Mouse (Mus musculus): ENCODE measurements around the gene Gan.
A peak's percentile ranks its signal among the peaks of the same experiment; 100 is the strongest.

The Gan gene

GRCm38 (mm10) chr8:117159031-117159430 is 1.1 kb downstream of the Gan start:
- DNase-seq: no peak

GRCm38 (mm10) chr8:117164912-117165311 is 7.0 kb downstream of the Gan start:
- no peak for DNase-seq

- no peak for DNase-seq
Measured at GRCm38 (mm10) chr8:117165542-117165941, 7.6 kb downstream of the Gan start.

- no peak for DNase-seq
Measured at GRCm38 (mm10) chr8:117166515-117166914, 8.6 kb downstream of the Gan start.

GRCm38 (mm10) chr8:117167243-117167883 is 9.4 kb downstream of the Gan start:
- no peak for DNase-seq

- no peak for DNase-seq
Measured at GRCm38 (mm10) chr8:117168378-117168777, 10.4 kb downstream of the Gan start.

- no peak for DNase-seq
Measured at GRCm38 (mm10) chr8:117171826-117172225, 13.9 kb downstream of the Gan start.

GRCm38 (mm10) chr8:117172904-117173303 is 15.0 kb downstream of the Gan start:
- peak; percentile 17 for DNase-seq

GRCm38 (mm10) chr8:117173690-117174089 is 15.8 kb downstream of the Gan start:
- DNase-seq: no peak

GRCm38 (mm10) chr8:117174536-117174935 is 16.6 kb downstream of the Gan start:
- no peak for DNase-seq

GRCm38 (mm10) chr8:117176308-117176707 is 18.4 kb downstream of the Gan start:
- DNase-seq: no peak

- no peak for DNase-seq
Measured at GRCm38 (mm10) chr8:117177236-117177635, 19.3 kb downstream of the Gan start.

GRCm38 (mm10) chr8:117178039-117178438 is 20.1 kb downstream of the Gan start:
- no peak for DNase-seq

- no peak for DNase-seq
Measured at GRCm38 (mm10) chr8:117178676-117179075, 20.7 kb downstream of the Gan start.

- DNase-seq: no peak
Measured at GRCm38 (mm10) chr8:117182746-117183145, 24.8 kb downstream of the Gan start.

- no peak for DNase-seq
Measured at GRCm38 (mm10) chr8:117183664-117184377, 25.9 kb downstream of the Gan start.

GRCm38 (mm10) chr8:117194355-117194754 is 36.4 kb downstream of the Gan start:
- DNase-seq: no peak

- DNase-seq: no peak
Measured at GRCm38 (mm10) chr8:117196593-117196992, 38.7 kb downstream of the Gan start.

GRCm38 (mm10) chr8:117197551-117197950 is 39.6 kb downstream of the Gan start:
- DNase-seq: no peak

GRCm38 (mm10) chr8:117198141-117198935 is 40.4 kb downstream of the Gan start:
- peak; percentile 43 for DNase-seq

GRCm38 (mm10) chr8:117199658-117200057 is 41.7 kb downstream of the Gan start:
- no peak for DNase-seq

- DNase-seq: no peak
Measured at GRCm38 (mm10) chr8:117200346-117200745, 42.4 kb downstream of the Gan start.

GRCm38 (mm10) chr8:117200803-117201202 is 42.9 kb downstream of the Gan start:
- DNase-seq: no peak
